In genomic region chr12:8301841-8302431, GRCm38 (mm10) we compare ENCODE assay signal across 7 mouse cellular contexts. TPM values are rescaled to one million over a fixed set of nuclear protein-coding genes. Genes with fewer than 3 reads are reported as not detected.
A peak's percentile ranks its signal among the peaks of the same experiment; 100 is the strongest.
DNase-seq lines count a peak whose midpoint lies in the region; ATAC-seq lines count a peak whose summit lies in the region.

TSS of gene Gdf7 (minus strand) at chr12:8301954.

- DNase-seq in right cerebral cortex, postnatal 4 days: peak; percentile 54
- DNase-seq in right cerebral cortex, postnatal 36 days (ENCODE audit: low spot score in 2 of 2): no peak
- no peak for DNase-seq in forebrain, embryonic 14.5 days (ENCODE audit: low spot score)
- no peak for DNase-seq in liver, embryonic 11.5 days (ENCODE audit: low spot score)
- no peak for DNase-seq in ovary, adult 18-20 months (ENCODE audit: low spot score)
- DNase-seq in gastrocnemius, postnatal 36 days: no peak
- no peak for DNase-seq in right cerebral cortex, adult 2 months (ENCODE audit: low spot score in 2 of 2)

- intact Hi-C loops in gastrocnemius, postnatal 36 days (cut with DNase I): no loop called here

- no peaks in the 10 kb centered on the region for H3K4me1 ChIP-seq in forebrain, embryonic 14.5 days (ENCODE audit: control insufficient read depth, insufficient read depth, low read length)
- peaks cover 6% of the 10 kb centered on the region; the same call in 1 of the 2 replicates for H3K4me1 ChIP-seq in liver, embryonic 11.5 days (replicated peaks; ENCODE audit: control insufficient read depth, insufficient read depth, low read length)

- no peaks in the 10 kb centered on the region for H3K36me3 ChIP-seq in forebrain, embryonic 14.5 days (ENCODE audit: control insufficient read depth, insufficient read depth, low read length)
- H3K36me3 ChIP-seq in liver, embryonic 11.5 days (ENCODE audit: control insufficient read depth, insufficient read depth, low read length): no peaks in the 10 kb centered on the region

- peak within 1 kb of the TSS; percentile 35; the same call in 1 of the 2 replicates for H3K9ac ChIP-seq in forebrain, embryonic 14.5 days (ENCODE audit: low read length)
- no peak within 1 kb of the TSS for H3K9ac ChIP-seq in liver, embryonic 11.5 days (ENCODE audit: low read depth, low read length)

- peak within 1 kb of the TSS; percentile 35 for H3K4me3 ChIP-seq in forebrain, embryonic 14.5 days (ENCODE audit: low read depth, low read length)
- H3K4me3 ChIP-seq in liver, embryonic 11.5 days (ENCODE audit: low read depth, low read length): peak within 1 kb of the TSS; percentile 45

- 1% methylated on average over 48 of the region's 53 CpGs for WGBS in forebrain, embryonic 14.5 days
- 1% methylated on average over 49 of the region's 53 CpGs for WGBS in liver, embryonic 11.5 days

- H3K27ac ChIP-seq in forebrain, embryonic 14.5 days (ENCODE audit: low read depth, low read length): no peak within 1 kb of the TSS
- no peak within 1 kb of the TSS for H3K27ac ChIP-seq in liver, embryonic 11.5 days (ENCODE audit: low read depth, low read length)

- peaks cover 77% of the 10 kb centered on the region for H3K27me3 ChIP-seq in forebrain, embryonic 14.5 days (replicated peaks; ENCODE audit: control insufficient read depth, insufficient read depth, low read length)
- peaks cover 94% of the 10 kb centered on the region for H3K27me3 ChIP-seq in liver, embryonic 11.5 days (replicated peaks; ENCODE audit: control insufficient read depth, insufficient read depth, low read length)

- peak within 1 kb of the TSS; percentile 62 for H3K4me2 ChIP-seq in forebrain, embryonic 14.5 days (ENCODE audit: low read length)
- H3K4me2 ChIP-seq in liver, embryonic 11.5 days: peak within 1 kb of the TSS; percentile 63

- H3K9me3 ChIP-seq in forebrain, embryonic 14.5 days (replicated peaks; ENCODE audit: control insufficient read depth, low read length): no peaks in the 10 kb centered on the region
- H3K9me3 ChIP-seq in liver, embryonic 11.5 days (ENCODE audit: control insufficient read depth, low read length): no peaks in the 10 kb centered on the region

- peak; percentile 59 for ATAC-seq in forebrain, embryonic 14.5 days
- ATAC-seq in liver, embryonic 11.5 days (replicated peaks; ENCODE audit: low FRiP score): 0 out of 2 replicates have a peak, but pooled peaks have one; percentile 28

RNA-seq across cellular contexts. Expression of gene Gdf7, which starts in this region (rescaled TPM):
- not detected in 2 replicates for polyA plus RNA-seq in forebrain, embryonic 14.5 days (2014; fragmentation: Nextera tagmentation; extraction: Ambion mirVana)
- polyA plus RNA-seq in liver, embryonic 11.5 days (2014; fragmentation: Nextera tagmentation; extraction: Ambion mirVana): not detected in 2 replicates
- not detected for total RNA-seq in gastrocnemius, postnatal 36 days (2021)

Comparison
In these comparisons a context has a peak if more than half of its experiments do, and no peak if none do; other contexts are left out.
1. Peak in ATAC-seq, H3K4me3 ChIP-seq, H3K9ac ChIP-seq and H3K4me2 ChIP-seq in forebrain, embryonic 14.5 days; RNA of the gene not detected or under 1 TPM.
2. Peak in ATAC-seq, H3K4me3 ChIP-seq and H3K4me2 ChIP-seq in liver, embryonic 11.5 days; RNA of the gene not detected or under 1 TPM.